Mouse (Mus musculus): ENCODE results near the gene Lyst. TPM values are rescaled to one million over a fixed set of nuclear protein-coding genes. Genes with fewer than 3 reads are reported as not detected.

The Lyst gene
- total and polyA plus RNA-seq, 3 experiments, result 2.0 to 6.8 (median 6.7) TPM

DNA sequence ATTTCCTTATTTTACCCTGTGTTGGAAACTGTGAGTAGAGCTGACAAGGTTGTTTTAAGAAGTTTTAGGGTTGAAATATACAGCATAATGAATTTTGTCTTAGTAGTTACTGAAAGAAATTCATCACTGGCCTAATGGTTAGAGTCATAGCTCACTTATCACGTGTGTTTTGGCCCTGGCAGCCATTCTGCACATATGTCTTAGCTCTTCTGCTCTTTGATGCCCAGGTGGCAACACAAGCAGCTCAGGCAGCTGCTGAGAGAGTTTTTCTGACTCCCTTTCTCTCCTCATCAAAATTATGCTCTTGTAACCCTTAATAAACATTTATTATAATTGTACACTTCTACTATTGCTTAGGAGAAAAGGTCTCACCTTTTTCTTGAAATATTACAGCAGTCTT lies 18.1 kb downstream of the Lyst start:
- 61% methylated on average over 1 of the region's 1 CpGs for WGBS
- Histone ChIP-seq H3K9ac (ENCODE audit: low read depth, low read length) (no peak overlapping the region), H3K36me3 (ENCODE audit: control insufficient read depth, insufficient read depth, low read length) (no peaks in the 10 kb centered on the region), H3K79me2 (replicated peaks; ENCODE audit: control insufficient read depth, insufficient read depth, low read length) (no peaks in the 10 kb centered on the region; the same call in 1 of the 2 replicates), H3K4me1 (ENCODE audit: control insufficient read depth, insufficient read depth, low read length) (no peaks in the 10 kb centered on the region), H3K27me3 (ENCODE audit: control insufficient read depth, insufficient read depth, low read length) (no peaks in the 10 kb centered on the region), H3K27ac (no peak overlapping the region), H3K4me3 (no peak overlapping the region)
- DNase-seq, result no peak
- intact Hi-C loops (cut with DNase I), result no loop called here
- no peak for TF ChIP-seq CTCF (IDR thresholded peaks at IDR 0.05)
- no peak for TF ChIP-seq EP300 (IDR thresholded peaks at IDR 0.05; ENCODE audit: insufficient read depth, low read depth, low read length)
- no peak for TF ChIP-seq POLR2A (IDR thresholded peaks at IDR 0.05; ENCODE audit: insufficient read depth, low read depth, low read length)

DNA sequence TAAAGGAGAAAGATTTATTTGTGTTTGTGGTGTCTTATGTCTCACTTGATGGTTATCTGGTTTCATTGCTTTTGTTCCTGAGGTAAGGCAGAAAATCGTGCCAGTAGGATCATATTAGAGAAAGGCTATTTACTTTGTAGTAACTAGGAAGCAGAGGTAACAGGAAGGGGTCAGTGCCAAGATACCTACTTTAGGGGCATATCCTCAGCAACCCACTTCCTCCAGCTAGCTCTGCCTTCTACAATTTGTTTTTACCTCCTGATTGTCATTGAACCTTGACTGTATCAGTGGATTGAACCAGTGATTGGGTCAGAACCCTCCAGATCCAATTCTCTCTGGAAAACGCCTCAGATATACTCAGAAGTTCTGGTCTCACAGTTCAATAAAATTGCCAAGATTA lies 19.5 kb downstream of the Lyst start:
- intact Hi-C loops (cut with DNase I), result no loop called here
- H3K9ac ChIP-seq (ENCODE audit: low read depth, low read length), result no peak overlapping the region
- no peaks in the 10 kb centered on the region for H3K27me3 ChIP-seq (ENCODE audit: control insufficient read depth, insufficient read depth, low read length)
- TF ChIP-seq POLR2A (IDR thresholded peaks at IDR 0.05; ENCODE audit: insufficient read depth, low read depth, low read length) (no peak), EP300 (IDR thresholded peaks at IDR 0.05; ENCODE audit: insufficient read depth, low read depth, low read length) (no peak), CTCF (IDR thresholded peaks at IDR 0.05) (no peak)
- H3K79me2 ChIP-seq (replicated peaks; ENCODE audit: control insufficient read depth, insufficient read depth, low read length), result no peaks in the 10 kb centered on the region
- no peak overlapping the region for H3K27ac ChIP-seq
- no peaks in the 10 kb centered on the region for H3K36me3 ChIP-seq (ENCODE audit: control insufficient read depth, insufficient read depth, low read length)
- WGBS, result 71% methylated on average over 2 of the region's 2 CpGs
- no peak for DNase-seq
- H3K4me1 ChIP-seq (ENCODE audit: control insufficient read depth, insufficient read depth, low read length), result no peaks in the 10 kb centered on the region
- H3K4me3 ChIP-seq, result no peak overlapping the region

DNA sequence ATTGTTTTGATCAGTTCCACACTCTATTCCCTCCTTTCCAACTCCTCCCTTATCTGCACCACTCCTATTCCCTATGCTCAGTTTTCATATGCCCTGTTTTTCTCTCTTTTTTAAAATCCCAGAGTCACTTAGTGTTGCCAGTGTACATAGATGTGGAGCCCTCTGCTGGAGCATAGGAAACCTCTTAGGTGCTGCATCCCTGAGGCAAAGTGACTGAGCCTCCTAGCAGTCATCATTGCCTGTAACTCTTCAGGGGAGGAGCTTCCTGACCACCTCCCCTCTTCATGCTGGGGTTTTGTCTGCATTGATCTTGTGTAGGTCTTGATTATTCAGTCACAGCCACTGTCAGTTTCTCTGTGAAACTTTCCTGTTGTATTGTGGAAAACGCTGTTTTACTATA lies 22.7 kb downstream of the Lyst start:
- 88% methylated on average over 1 of the region's 1 CpGs for WGBS
- DNase-seq, result peak in 1 of 2 experiments; percentile 18

DNA sequence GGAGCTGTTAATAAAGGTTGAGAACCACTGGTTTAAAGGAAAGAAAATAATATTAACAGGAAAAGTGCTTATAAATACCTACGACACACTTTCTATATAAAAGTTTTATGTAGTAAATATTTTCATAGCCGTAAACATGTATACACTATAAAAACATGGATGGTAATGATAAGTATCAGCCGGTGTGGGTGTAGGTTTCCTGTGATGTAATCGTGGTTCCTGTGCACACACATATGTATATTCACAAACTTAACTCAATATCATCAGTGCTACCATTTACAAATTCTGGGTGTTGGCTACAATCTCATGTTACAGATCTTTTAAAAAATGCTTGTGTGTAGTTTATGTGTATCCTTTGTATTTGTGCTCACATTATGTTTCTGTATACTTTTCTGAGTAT lies 24.0 kb downstream of the Lyst start:
- H3K27me3 ChIP-seq (ENCODE audit: control insufficient read depth, insufficient read depth, low read length), result no peaks in the 10 kb centered on the region
- H3K36me3 ChIP-seq (ENCODE audit: control insufficient read depth, insufficient read depth, low read length), result no peaks in the 10 kb centered on the region
- no peaks in the 10 kb centered on the region for H3K79me2 ChIP-seq (replicated peaks; ENCODE audit: control insufficient read depth, insufficient read depth, low read length)
- intact Hi-C loops (cut with DNase I), result no loop called here
- no peaks in the 10 kb centered on the region for H3K4me1 ChIP-seq (ENCODE audit: control insufficient read depth, insufficient read depth, low read length)
- no peak overlapping the region for H3K4me3 ChIP-seq
- H3K27ac ChIP-seq, result no peak overlapping the region
- TF ChIP-seq CTCF (IDR thresholded peaks at IDR 0.05) (no peak), POLR2A (IDR thresholded peaks at IDR 0.05; ENCODE audit: insufficient read depth, low read depth, low read length) (no peak), EP300 (IDR thresholded peaks at IDR 0.05; ENCODE audit: insufficient read depth, low read depth, low read length) (no peak)
- no peak for DNase-seq
- 76% methylated on average over 4 of the region's 4 CpGs for WGBS
- H3K9ac ChIP-seq (ENCODE audit: low read depth, low read length), result no peak overlapping the region

More for the DNA sequence above, 22.7 kb downstream of the Lyst start:
- no peaks in the 10 kb centered on the region for H3K79me2 ChIP-seq (replicated peaks; ENCODE audit: control insufficient read depth, insufficient read depth, low read length)
- TF ChIP-seq EP300 (IDR thresholded peaks at IDR 0.05; ENCODE audit: insufficient read depth, low read depth, low read length) (no peak), CTCF (IDR thresholded peaks at IDR 0.05) (peak; percentile 75), POLR2A (IDR thresholded peaks at IDR 0.05; ENCODE audit: insufficient read depth, low read depth, low read length) (no peak)
- no peaks in the 10 kb centered on the region for H3K4me1 ChIP-seq (ENCODE audit: control insufficient read depth, insufficient read depth, low read length)
- no peak overlapping the region for H3K4me3 ChIP-seq
- intact Hi-C loops (cut with DNase I), result loop anchor here (1.0 kb wide), 1 partner anchor 96 kb away; no protein-coding TSS in a partner anchor
- H3K9ac ChIP-seq (ENCODE audit: low read depth, low read length), result no peak overlapping the region
- no peak overlapping the region for H3K27ac ChIP-seq
- H3K27me3 ChIP-seq (ENCODE audit: control insufficient read depth, insufficient read depth, low read length), result no peaks in the 10 kb centered on the region
- no peaks in the 10 kb centered on the region for H3K36me3 ChIP-seq (ENCODE audit: control insufficient read depth, insufficient read depth, low read length)

DNA sequence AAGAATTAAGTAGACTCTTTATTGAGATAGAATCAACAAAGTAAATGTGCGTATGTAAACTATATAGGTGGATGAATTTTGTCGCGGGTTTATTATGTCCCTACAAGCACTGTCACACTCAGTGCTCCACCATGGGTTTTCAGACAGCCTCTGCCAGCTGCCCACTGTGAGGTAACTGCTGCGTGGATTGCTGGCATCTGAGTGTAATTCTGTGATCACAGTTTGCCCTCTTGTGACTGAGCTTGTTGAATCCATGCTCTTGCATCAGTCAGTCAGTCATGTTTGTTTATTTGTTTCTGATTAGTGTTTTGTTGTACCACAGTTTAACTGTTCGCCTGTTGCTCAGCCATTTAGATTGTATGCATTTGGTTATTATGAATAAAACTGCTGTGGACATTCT lies 31.3 kb downstream of the Lyst start:
- Histone ChIP-seq H3K27ac (no peak overlapping the region), H3K79me2 (replicated peaks; ENCODE audit: control insufficient read depth, insufficient read depth, low read length) (no peaks in the 10 kb centered on the region), H3K27me3 (ENCODE audit: control insufficient read depth, insufficient read depth, low read length) (no peaks in the 10 kb centered on the region), H3K4me1 (ENCODE audit: control insufficient read depth, insufficient read depth, low read length) (no peaks in the 10 kb centered on the region), H3K9ac (ENCODE audit: low read depth, low read length) (no peak overlapping the region), H3K36me3 (ENCODE audit: control insufficient read depth, insufficient read depth, low read length) (no peaks in the 10 kb centered on the region), H3K4me3 (no peak overlapping the region)
- intact Hi-C loops (cut with DNase I), result no loop called here
- WGBS, result 85% methylated on average over 5 of the region's 5 CpGs
- peak; percentile 21; the same call in 1 of the 2 replicates for TF ChIP-seq CTCF (IDR thresholded peaks at IDR 0.05)
- TF ChIP-seq EP300 (IDR thresholded peaks at IDR 0.05; ENCODE audit: insufficient read depth, low read depth, low read length), result no peak
- no peak for DNase-seq

DNA sequence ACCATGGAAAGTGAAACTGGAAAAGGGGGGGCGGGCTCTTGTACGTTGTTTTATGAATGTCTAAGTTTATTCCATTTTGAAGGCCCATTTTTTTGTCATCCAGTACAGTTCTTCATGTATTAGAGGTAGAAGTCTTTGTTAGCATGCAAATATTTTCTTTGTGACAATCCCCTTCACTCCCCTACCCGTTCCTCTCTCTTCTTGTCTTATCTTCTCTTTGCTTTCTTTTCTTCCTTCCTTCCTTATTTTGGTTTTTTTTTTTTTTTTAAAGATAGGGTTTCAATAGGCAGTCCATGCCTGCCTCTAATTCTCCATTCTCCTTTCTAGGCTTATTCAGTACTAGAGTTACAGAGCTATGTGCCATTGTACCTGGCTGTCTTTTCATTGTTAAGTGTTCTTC lies 32.4 kb downstream of the Lyst start:
- Histone ChIP-seq H3K27ac (no peak overlapping the region), H3K27me3 (ENCODE audit: control insufficient read depth, insufficient read depth, low read length) (no peaks in the 10 kb centered on the region), H3K36me3 (ENCODE audit: control insufficient read depth, insufficient read depth, low read length) (no peaks in the 10 kb centered on the region), H3K4me3 (no peak overlapping the region), H3K4me1 (ENCODE audit: control insufficient read depth, insufficient read depth, low read length) (no peaks in the 10 kb centered on the region), H3K9ac (ENCODE audit: low read depth, low read length) (no peak overlapping the region), H3K79me2 (replicated peaks; ENCODE audit: control insufficient read depth, insufficient read depth, low read length) (no peaks in the 10 kb centered on the region)
- no peak for DNase-seq
- TF ChIP-seq POLR2A (IDR thresholded peaks at IDR 0.05; ENCODE audit: insufficient read depth, low read depth, low read length) (no peak), EP300 (IDR thresholded peaks at IDR 0.05; ENCODE audit: insufficient read depth, low read depth, low read length) (no peak), CTCF (IDR thresholded peaks at IDR 0.05) (no peak)
- 57% methylated on average over 3 of the region's 3 CpGs for WGBS
- intact Hi-C loops (cut with DNase I), result no loop called here

Measured in heart, adult 2 months (tissue).